Mouse (Mus musculus) layer of hippocampus, adult 9-11 months (tissue): Measurements from ENCODE around the gene Megf11.
"Not testable (repeated sequence)": the region's sequence is repeated elsewhere in the genome, so short reads cannot be mapped to it uniquely, and the experiment has no call there.

Experiments used
- DNase-seq: peaks from one replicate; pipeline ENCODE4 v3.0.0; 2022

Megf11 gene

GRCm38 (mm10) chr9:64664612-64665011, 279.2 kb downstream of the Megf11 start:
- DNase-seq: no peak

GRCm38 (mm10) chr9:64666549-64666948, 281.1 kb downstream of the Megf11 start:
- no peak for DNase-seq

GRCm38 (mm10) chr9:64667513-64667912, 282.1 kb downstream of the Megf11 start:
- no peak for DNase-seq

GRCm38 (mm10) chr9:64668001-64668400, 282.6 kb downstream of the Megf11 start:
- no peak for DNase-seq

- not testable (repeated sequence) for DNase-seq
Observed at GRCm38 (mm10) chr9:64671341-64672319, 286.2 kb downstream of the Megf11 start.

- DNase-seq: no peak
Observed at GRCm38 (mm10) chr9:64687122-64688014, 301.9 kb downstream of the Megf11 start.

GRCm38 (mm10) chr9:64688015-64688394, 302.6 kb downstream of the Megf11 start:
- no peak for DNase-seq

- DNase-seq: no peak
Observed at GRCm38 (mm10) chr9:64690771-64691170, 305.3 kb downstream of the Megf11 start.

- peak; percentile 51 for DNase-seq
Observed at GRCm38 (mm10) chr9:64691176-64691575, 305.8 kb downstream of the Megf11 start.

GRCm38 (mm10) chr9:64693094-64693493, 307.7 kb downstream of the Megf11 start:
- no peak for DNase-seq

- DNase-seq: no peak
Observed at GRCm38 (mm10) chr9:64695266-64695665, 309.8 kb downstream of the Megf11 start.

GRCm38 (mm10) chr9:64696404-64696803, 311.0 kb downstream of the Megf11 start:
- no peak for DNase-seq

- DNase-seq: no peak
Observed at GRCm38 (mm10) chr9:64697006-64697405, 311.6 kb downstream of the Megf11 start.

GRCm38 (mm10) chr9:64697677-64698076, 312.3 kb downstream of the Megf11 start:
- no peak for DNase-seq

- no peak for DNase-seq
Observed at GRCm38 (mm10) chr9:64698586-64698985, 313.2 kb downstream of the Megf11 start.

- DNase-seq: no peak
Observed at GRCm38 (mm10) chr9:64700451-64701311, 315.3 kb downstream of the Megf11 start.

- peak; percentile 81 for DNase-seq
Observed at GRCm38 (mm10) chr9:64701651-64702050, 316.2 kb downstream of the Megf11 start.

GRCm38 (mm10) chr9:64702391-64702790, 317.0 kb downstream of the Megf11 start:
- no peak for DNase-seq

- peak; percentile 84 for DNase-seq
Observed at GRCm38 (mm10) chr9:64702937-64703336, 317.5 kb downstream of the Megf11 start.

- DNase-seq: no peak
Observed at GRCm38 (mm10) chr9:64703420-64703965, 318.1 kb downstream of the Megf11 start.

GRCm38 (mm10) chr9:64704073-64704840, 318.8 kb downstream of the Megf11 start:
- DNase-seq: no peak
